Mouse (Mus musculus) small intestine, adult 2 months (tissue): ENCODE results near the gene Ltbr. TPM values are rescaled to one million over a fixed set of nuclear protein-coding genes. Genes with fewer than 3 reads are reported as not detected.

Experiments
- H3K27ac ChIP-seq: fragments of 200-500 bp; 2 replicates; pipeline ENCODE4 v1.5.1; 2012; ENCODE audit warnings: low read depth, low read length, control low read depth, inconsistent platforms; ENCODE audit not compliant: insufficient read depth
- H3K27me3 ChIP-seq: fragments of 200-500 bp; 2 replicates; pipeline ENCODE4 v1.6.1; 2012; ENCODE audit warnings: mild to moderate bottlenecking, moderate library complexity, low read length, inconsistent platforms; ENCODE audit not compliant: control insufficient read depth, insufficient read depth
- H3K36me3 ChIP-seq: fragments of 200-500 bp; 2 replicates; pipeline ENCODE4 v1.6.1; 2012; ENCODE audit warnings: mild to moderate bottlenecking, low read length, control low read depth, inconsistent platforms; ENCODE audit not compliant: control insufficient read depth, insufficient read depth
- H3K4me1 ChIP-seq: fragments of 200-500 bp; 2 replicates; pipeline ENCODE4 v1.6.1; 2012; ENCODE audit warnings: low read length, inconsistent platforms, mixed read lengths; ENCODE audit not compliant: control insufficient read depth, insufficient read depth, insufficient read length
- H3K4me3 ChIP-seq: fragments of 200-500 bp; 2 replicates; pipeline ENCODE4 v1.5.1; 2012; ENCODE audit warnings: low read depth, mild to moderate bottlenecking, control low read depth, inconsistent platforms, low read length, moderate library complexity
- CTCF ChIP-seq: fragments of 200-500 bp; IDR thresholded peaks from 2 replicates; pipeline ENCODE4 v1.5.1; 2012; ENCODE audit warnings: low read depth, mild to moderate bottlenecking, control low read depth, inconsistent platforms, low read length, moderate library complexity, mixed read lengths; ENCODE audit not compliant: insufficient replicate concordance, insufficient read length; ENCODE audit errors: extremely low read depth
- POLR2A ChIP-seq: fragments of 200-500 bp; IDR thresholded peaks from 2 replicates; pipeline ENCODE4 v1.6.1; 2012; ENCODE audit warnings: low read depth, mild to moderate bottlenecking, control low read depth, inconsistent platforms, low read length, moderate library complexity
- WGBS: fragments of 180-500 bp; shearing (Covaris S2); methylation state at CpG from one replicate; pipeline ENCODE4 v1.1.7; 2018; 5-methylcytosine and 5-hydroxymethylcytosine counted together
- polyA plus RNA-seq: library from polyadenylated mRNA; depleted of rRNA; stranded (reverse); fragments of >200 nt; gene quantifications from 2 replicates; pipeline ENCODE4 v1.2.3, GENCODE M21; 2012

The Ltbr gene
- polyA plus RNA-seq, 1 experiment = 167 TPM

- Histone ChIP-seq H3K27ac (peak overlapping the region; percentile 79), H3K27me3 (no peaks in the 10 kb centered on the region), H3K4me1 (peaks cover 42% of the 10 kb centered on the region), H3K36me3 (no peaks in the 10 kb centered on the region), H3K4me3 (no peak overlapping the region)
- no peak for TF ChIP-seq POLR2A
- no peak for TF ChIP-seq CTCF
- WGBS = 33% methylated on average over 4 of the region's 4 CpGs
These were observed 31.2 kb upstream of the Ltbr start for GRCm38 (mm10) chr6:125344866-125345265.

GRCm38 (mm10) chr6:125344084-125344483 lies 30.4 kb upstream of the Ltbr start:
- TF ChIP-seq POLR2A (no peak; the same call in 1 of the 2 replicates), CTCF (no peak)
- peaks cover 45% of the 10 kb centered on the region for H3K4me1 ChIP-seq
- 0 out of 2 replicates have a peak overlapping the region, but pooled peaks have one; percentile 9 for H3K27ac ChIP-seq
- H3K27me3 ChIP-seq = no peaks in the 10 kb centered on the region
- 23% methylated on average over 8 of the region's 8 CpGs for WGBS
- no peaks in the 10 kb centered on the region for H3K36me3 ChIP-seq
- no peak overlapping the region for H3K4me3 ChIP-seq

- Histone ChIP-seq H3K4me3 (no peak overlapping the region), H3K27me3 (no peaks in the 10 kb centered on the region)
- WGBS = 41% methylated on average over 3 of the region's 3 CpGs
These were observed 28.5 kb upstream of the Ltbr start for GRCm38 (mm10) chr6:125342198-125342597.

GRCm38 (mm10) chr6:125340244-125340643 lies 26.6 kb upstream of the Ltbr start:
- Histone ChIP-seq H3K27me3 (no peaks in the 10 kb centered on the region), H3K36me3 (no peaks in the 10 kb centered on the region), H3K4me3 (no peak overlapping the region), H3K27ac (no peak overlapping the region), H3K4me1 (peaks cover 40% of the 10 kb centered on the region)
- 50% methylated on average over 5 of the region's 5 CpGs for WGBS
- TF ChIP-seq CTCF = no peak
- no peak for TF ChIP-seq POLR2A

More at GRCm38 (mm10) chr6:125342198-125342597, 28.5 kb upstream of the Ltbr start:
- Histone ChIP-seq H3K4me1 (peaks cover 41% of the 10 kb centered on the region), H3K36me3 (no peaks in the 10 kb centered on the region), H3K27ac (no peak overlapping the region)
- no peak for TF ChIP-seq CTCF
- TF ChIP-seq POLR2A = no peak

GRCm38 (mm10) chr6:125338791-125339660 lies 25.3 kb upstream of the Ltbr start:
- no peak overlapping the region for H3K27ac ChIP-seq
- H3K4me3 ChIP-seq = no peak overlapping the region
- WGBS = 65% methylated on average over 9 of the region's 9 CpGs
- TF ChIP-seq CTCF (no peak), POLR2A (no peak)
- H3K27me3 ChIP-seq = no peaks in the 10 kb centered on the region
- H3K4me1 ChIP-seq = peaks cover 30% of the 10 kb centered on the region
- no peaks in the 10 kb centered on the region for H3K36me3 ChIP-seq

GRCm38 (mm10) chr6:125334356-125334755 lies 20.7 kb upstream of the Ltbr start:
- Histone ChIP-seq H3K4me1 (peaks cover 12% of the 10 kb centered on the region), H3K27me3 (no peaks in the 10 kb centered on the region), H3K4me3 (no peak overlapping the region), H3K36me3 (no peaks in the 10 kb centered on the region), H3K27ac (no peak overlapping the region)
- 87% methylated on average over 2 of the region's 2 CpGs for WGBS
- TF ChIP-seq POLR2A = no peak
- no peak for TF ChIP-seq CTCF

GRCm38 (mm10) chr6:125333112-125333899 lies 19.6 kb upstream of the Ltbr start:
- Histone ChIP-seq H3K27me3 (no peaks in the 10 kb centered on the region), H3K4me1 (peaks cover 6% of the 10 kb centered on the region), H3K36me3 (no peaks in the 10 kb centered on the region), H3K27ac (peak overlapping the region; percentile 42; the same call in 1 of the 2 replicates), H3K4me3 (no peak overlapping the region)
- TF ChIP-seq CTCF (no peak), POLR2A (no peak)
- WGBS = 59% methylated on average over 14 of the region's 14 CpGs
